Mouse (Mus musculus) lung, embryonic 14.5 days (tissue): ENCODE measurements around the gene Gm4779. TPM values are rescaled to one million over a fixed set of nuclear protein-coding genes. Genes with fewer than 3 reads are reported as not detected.
"Not testable (repeated sequence)": the region's sequence is repeated elsewhere in the genome, so short reads cannot be mapped to it uniquely, and the experiment has no call there.

Experiments
- ATAC-seq: fragments of 200-750 bp; cut with Nextera tagmentation; 2 replicates; pipeline ENCODE4 v1.8.0; 2017; ENCODE audit warnings: mild to moderate bottlenecking, moderate TSS enrichment, moderate library complexity; ENCODE audit not compliant: insufficient read depth
- DNase-seq: peaks from one replicate; pipeline ENCODE4 v3.0.0-alpha.2; 2015
- H3K27ac ChIP-seq: fragments of 300-500 bp; sonication (generic); 2 replicates; pipeline ENCODE4 v1.5.1; 2014; ENCODE audit warnings: low read depth, mild to moderate bottlenecking, moderate library complexity
- H3K27me3 ChIP-seq: fragments of 300-500 bp; sonication (generic); 2 replicates; pipeline ENCODE4 v1.6.1; 2014; ENCODE audit warnings: low read length, control low read depth; ENCODE audit not compliant: insufficient read depth
- H3K36me3 ChIP-seq: fragments of 300-500 bp; sonication (generic); 2 replicates; pipeline ENCODE4 v1.6.1; 2014; ENCODE audit warnings: control low read depth; ENCODE audit not compliant: insufficient read depth
- H3K4me1 ChIP-seq: fragments of 300-500 bp; sonication (generic); 2 replicates; pipeline ENCODE4 v1.6.1; 2014; ENCODE audit warnings: antibody characterized with exemption, control low read depth; ENCODE audit not compliant: insufficient read depth
- H3K4me2 ChIP-seq: fragments of 300-500 bp; sonication (generic); 2 replicates; pipeline ENCODE4 v1.6.1; 2014; ENCODE audit warnings: mild to moderate bottlenecking
- H3K4me3 ChIP-seq: fragments of 300-500 bp; sonication (generic); 2 replicates; pipeline ENCODE4 v1.5.1; 2014; ENCODE audit warnings: low read depth, low read length
- H3K9ac ChIP-seq: fragments of 300-500 bp; sonication (generic); 2 replicates; pipeline ENCODE4 v1.6.1; 2014
- H3K9me3 ChIP-seq: fragments of 300-500 bp; sonication (generic); 2 replicates; pipeline ENCODE4 v1.6.1; 2016; ENCODE audit warnings: low read depth, low read length, control low read depth
- CTCF ChIP-seq: IDR thresholded peaks from 2 replicates; pipeline ENCODE4 v1.5.1; 2016; ENCODE audit warnings: antibody characterized with exemption, low read depth
- WGBS: fragments of 180-500 bp; shearing (Covaris S2); extraction: QIAGEN DNeasy Blood & Tissue Kit; methylation state at CpG from one replicate; pipeline ENCODE4 v1.1.7; 2014; 5-methylcytosine and 5-hydroxymethylcytosine counted together
- polyA plus RNA-seq: library from polyadenylated mRNA; unstranded; fragments of >200 nt; fragmentation: Nextera tagmentation; extraction: Ambion mirVana; gene quantifications from 2 replicates; pipeline ENCODE4 v1.2.1, GENCODE M21; 2014

Gene Gm4779
- not detected in 2 replicates for polyA plus RNA-seq

DNA sequence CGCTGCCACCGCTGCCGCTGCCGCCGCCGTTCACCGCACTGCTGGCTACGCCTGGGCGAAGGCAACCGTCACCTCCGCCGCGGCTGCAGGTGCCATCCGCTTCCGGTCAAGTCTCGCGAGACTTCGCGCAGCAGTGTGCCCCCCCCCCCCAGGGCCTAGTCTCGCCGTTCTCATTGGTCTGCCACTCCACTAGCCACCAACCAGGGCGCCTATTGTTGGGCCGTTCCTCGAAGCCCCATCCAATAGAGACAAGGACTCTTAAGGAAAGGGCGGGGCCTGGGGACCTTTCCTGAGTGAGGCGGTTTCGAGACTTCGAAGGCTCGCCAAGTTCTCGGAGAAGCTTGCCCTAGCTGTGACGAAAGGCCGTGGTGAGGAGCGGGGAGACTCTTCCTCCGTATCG, at the start of gene Gm4779, which contains the start of gene 8030474K03Rik:
Gene Gm4779 (minus strand): TSS at position 82 of the 400 bp plus-strand sequence.
Gene 8030474K03Rik (plus strand): TSS at position 315 of the 400 bp plus-strand sequence.
- ATAC-seq (no peak), DNase-seq (no peak)
- no peak within 1 kb of the TSS for H3K9ac ChIP-seq
- H3K27me3 ChIP-seq: no peaks in the 10 kb centered on the region
- H3K4me3 ChIP-seq: no peak within 1 kb of the TSS
- TF ChIP-seq CTCF: no peak
- no peaks in the 10 kb centered on the region; the same call in 1 of the 2 replicates for H3K9me3 ChIP-seq
- no peak within 1 kb of the TSS for H3K4me2 ChIP-seq
- H3K4me1 ChIP-seq: no peaks in the 10 kb centered on the region
- H3K27ac ChIP-seq: no peak within 1 kb of the TSS
- H3K36me3 ChIP-seq: no peaks in the 10 kb centered on the region
- 89% methylated on average over 32 of the region's 35 CpGs for WGBS

DNA sequence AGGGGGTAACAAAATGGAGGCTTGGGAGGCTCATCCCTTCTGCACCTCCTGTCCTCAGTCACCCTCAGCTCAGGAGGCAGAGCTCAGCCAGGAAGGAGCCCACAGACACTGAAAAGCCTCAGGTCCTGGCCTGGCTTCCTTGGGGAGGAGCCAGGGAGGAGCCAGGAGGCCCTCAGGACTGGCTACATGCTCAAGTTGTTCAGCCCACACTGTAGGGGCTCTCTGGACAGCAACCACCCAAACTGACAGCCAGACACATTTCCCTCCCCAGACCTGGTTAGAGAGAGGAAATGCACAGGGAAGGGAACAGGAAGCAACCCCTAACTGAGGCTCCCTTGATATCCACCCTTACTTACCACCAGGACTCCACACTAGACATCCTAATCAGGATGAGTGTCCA, 25.8 kb upstream of the Gm4779 start:
- not testable (repeated sequence) for H3K4me2 ChIP-seq, ATAC-seq, H3K4me1 ChIP-seq, H3K9me3 ChIP-seq, H3K27ac ChIP-seq, H3K27me3 ChIP-seq, H3K36me3 ChIP-seq, H3K4me3 ChIP-seq, DNase-seq, H3K9ac ChIP-seq

GRCm38 (mm10) chrX:101819163-101819562, 24.9 kb upstream of the Gm4779 start:
- Histone ChIP-seq H3K36me3 (no peaks in the 10 kb centered on the region), H3K9ac (no peak overlapping the region), H3K27me3 (no peaks in the 10 kb centered on the region), H3K4me3 (no peak overlapping the region), H3K4me1 (no peaks in the 10 kb centered on the region), H3K27ac (no peak overlapping the region), H3K9me3 (no peaks in the 10 kb centered on the region), H3K4me2 (no peak overlapping the region)
- peak; percentile 33 for DNase-seq
- ATAC-seq: no peak
- peak; percentile 42 for TF ChIP-seq CTCF
- 63% methylated on average over 1 of the region's 1 CpGs for WGBS

GRCm38 (mm10) chrX:101811750-101812149, 17.5 kb upstream of the Gm4779 start:
- H3K27me3 ChIP-seq: no peaks in the 10 kb centered on the region
- no peak overlapping the region for H3K27ac ChIP-seq
- no peaks in the 10 kb centered on the region for H3K4me1 ChIP-seq
- no peak for TF ChIP-seq CTCF
- no peak overlapping the region for H3K9ac ChIP-seq
- ATAC-seq (no peak), DNase-seq (no peak)
- 51% methylated on average over 3 of the region's 3 CpGs for WGBS
- no peaks in the 10 kb centered on the region for H3K9me3 ChIP-seq
- no peaks in the 10 kb centered on the region for H3K36me3 ChIP-seq
- no peak overlapping the region for H3K4me3 ChIP-seq
- H3K4me2 ChIP-seq: no peak overlapping the region

GRCm38 (mm10) chrX:101805512-101805911, 11.3 kb upstream of the Gm4779 start:
- H3K4me1 ChIP-seq: no peaks in the 10 kb centered on the region
- H3K27ac ChIP-seq: no peak overlapping the region
- no peak overlapping the region for H3K4me2 ChIP-seq
- no peaks in the 10 kb centered on the region for H3K9me3 ChIP-seq
- H3K4me3 ChIP-seq: no peak overlapping the region
- H3K36me3 ChIP-seq: no peaks in the 10 kb centered on the region
- DNase-seq (peak; percentile 63), ATAC-seq (no peak)
- no peak overlapping the region for H3K9ac ChIP-seq
- TF ChIP-seq CTCF: peak; percentile 59
- WGBS: 10% methylated on average over 2 of the region's 2 CpGs
- H3K27me3 ChIP-seq: no peaks in the 10 kb centered on the region

- peak; percentile 64 for TF ChIP-seq CTCF
- Histone ChIP-seq H3K27ac (no peak overlapping the region), H3K36me3 (no peaks in the 10 kb centered on the region), H3K4me1 (no peaks in the 10 kb centered on the region), H3K4me3 (no peak overlapping the region), H3K9ac (no peak overlapping the region), H3K27me3 (no peaks in the 10 kb centered on the region), H3K4me2 (no peak overlapping the region), H3K9me3 (no peaks in the 10 kb centered on the region; the same call in 1 of the 2 replicates)
- 45% methylated on average over 4 of the region's 4 CpGs for WGBS
- peak; percentile 71 for DNase-seq
- 0 out of 2 replicates have a peak, but pooled peaks have one; percentile 21 for ATAC-seq
Measured at GRCm38 (mm10) chrX:101791551-101791950, 2.7 kb downstream of the Gm4779 start.

GRCm38 (mm10) chrX:101772035-101772434, 22.2 kb downstream of the Gm4779 start:
- no peaks in the 10 kb centered on the region for H3K9me3 ChIP-seq
- 35% methylated on average over 5 of the region's 5 CpGs for WGBS
- H3K9ac ChIP-seq: no peak overlapping the region
- no peak overlapping the region for H3K27ac ChIP-seq
- TF ChIP-seq CTCF: peak; percentile 76
- no peak overlapping the region for H3K4me2 ChIP-seq
- DNase-seq: peak; percentile 75
- H3K4me1 ChIP-seq: no peaks in the 10 kb centered on the region
- H3K27me3 ChIP-seq: no peaks in the 10 kb centered on the region
- ATAC-seq: no peak
- no peak overlapping the region for H3K4me3 ChIP-seq
- H3K36me3 ChIP-seq: no peaks in the 10 kb centered on the region

- Histone ChIP-seq H3K4me2 (no peak overlapping the region), H3K4me3 (no peak overlapping the region), H3K27ac (no peak overlapping the region), H3K36me3 (no peaks in the 10 kb centered on the region), H3K9ac (no peak overlapping the region), H3K27me3 (no peaks in the 10 kb centered on the region), H3K4me1 (no peaks in the 10 kb centered on the region), H3K9me3 (no peaks in the 10 kb centered on the region)
- DNase-seq (no peak), ATAC-seq (no peak)
- WGBS: 44% methylated on average over 3 of the region's 3 CpGs
- no peak for TF ChIP-seq CTCF
Measured at GRCm38 (mm10) chrX:101770307-101770706, 23.9 kb downstream of the Gm4779 start.
